In the genomic region with DNA sequence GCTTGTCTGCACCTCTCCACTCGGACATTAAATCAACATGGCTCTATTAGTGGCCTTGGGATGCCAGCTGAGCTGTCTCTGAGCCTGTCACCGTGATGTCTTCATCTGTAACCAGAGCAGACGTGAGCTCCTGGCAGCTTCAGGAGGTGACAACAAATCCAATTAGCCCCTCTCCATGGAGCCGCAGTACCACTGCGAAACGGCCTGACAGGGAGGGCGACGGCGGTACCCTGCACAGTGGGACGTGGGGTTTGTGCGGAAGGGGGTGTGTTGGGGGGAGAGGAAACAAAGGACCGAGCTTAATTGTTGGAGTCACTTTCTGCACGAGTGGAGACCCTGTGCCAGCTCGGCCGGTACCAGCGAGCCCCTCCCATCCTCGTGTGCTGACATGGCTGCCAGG, we compare ENCODE assay signal across 9 mouse cellular contexts.
DNase-seq lines count a peak whose midpoint lies in the region; ATAC-seq lines count a peak whose summit lies in the region.
"Had no signal": no experiment of that assay in that cellular context is flagged by ENCODE, and none has a peak within 500 bp of the region (broad histone marks: within the 10 kb centered on the region; RNA-seq: fewer than 3 reads in every experiment).

No protein-coding gene starts in this region.

- no peaks in the 10 kb centered on the region for H3K9me3 ChIP-seq in hindbrain, embryonic 15.5 days
- no peaks in the 10 kb centered on the region; the same call in 1 of the 2 replicates for H3K9me3 ChIP-seq in intestine, embryonic 16.5 days (ENCODE audit: control insufficient read depth, low read length)
- H3K9me3 ChIP-seq in liver, embryonic 11.5 days (ENCODE audit: control insufficient read depth, low read length), result no peaks in the 10 kb centered on the region

- peak; percentile 87 for DNase-seq in left cerebral cortex, postnatal 4 days
- DNase-seq in left cerebral cortex, adult 9 months (ENCODE audit: low spot score in 2 of 2), result no peak
- DNase-seq in embryo, embryonic 10.5 days (ENCODE audit: low spot score), result peak; percentile 34
- peak; percentile 91 for DNase-seq in retina, postnatal 1 day
- no peak for DNase-seq in thymus, postnatal 4 days
- DNase-seq in liver, embryonic 11.5 days (ENCODE audit: low spot score), result no peak
- DNase-seq: heart, adult 2 months had no signal

- no peak overlapping the region for H3K27ac ChIP-seq in hindbrain, embryonic 15.5 days (replicated peaks)
- H3K27ac ChIP-seq in intestine, embryonic 16.5 days (ENCODE audit: low read length), result no peak overlapping the region
- no peak overlapping the region for H3K27ac ChIP-seq in liver, embryonic 11.5 days (ENCODE audit: low read depth, low read length)
- H3K27ac ChIP-seq: heart, adult 2 months had no signal

- intact Hi-C loops in left cerebral cortex, postnatal 4 days (cut with DNase I), result no loop called here

- H3K4me3 ChIP-seq in hindbrain, embryonic 15.5 days, result no peak overlapping the region
- no peak overlapping the region for H3K4me3 ChIP-seq in intestine, embryonic 16.5 days (ENCODE audit: low read length)
- no peak overlapping the region for H3K4me3 ChIP-seq in liver, embryonic 11.5 days (ENCODE audit: low read depth, low read length)
- H3K4me3 ChIP-seq: heart, adult 2 months had no signal

- peaks cover 20% of the 10 kb centered on the region for H3K4me1 ChIP-seq in hindbrain, embryonic 15.5 days (replicated peaks)
- no peaks in the 10 kb centered on the region for H3K4me1 ChIP-seq in intestine, embryonic 16.5 days (ENCODE audit: control insufficient read depth, insufficient read depth, low read length)
- H3K4me1 ChIP-seq in liver, embryonic 11.5 days (replicated peaks; ENCODE audit: control insufficient read depth, insufficient read depth, low read length), result no peaks in the 10 kb centered on the region

- 0 out of 2 replicates have a peak, but pooled peaks cover 8% of the 10 kb centered on the region for H3K27me3 ChIP-seq in hindbrain, embryonic 15.5 days
- no peaks in the 10 kb centered on the region for H3K27me3 ChIP-seq in intestine, embryonic 16.5 days (replicated peaks; ENCODE audit: control insufficient read depth, insufficient read depth, low read length)
- peaks cover 11% of the 10 kb centered on the region for H3K27me3 ChIP-seq in liver, embryonic 11.5 days (replicated peaks; ENCODE audit: control insufficient read depth, insufficient read depth, low read length)

- H3K36me3 ChIP-seq in hindbrain, embryonic 15.5 days, result no peaks in the 10 kb centered on the region
- no peaks in the 10 kb centered on the region for H3K36me3 ChIP-seq in intestine, embryonic 16.5 days (ENCODE audit: control insufficient read depth, insufficient read depth, low read length)
- H3K36me3 ChIP-seq in liver, embryonic 11.5 days (ENCODE audit: control insufficient read depth, insufficient read depth, low read length), result no peaks in the 10 kb centered on the region

- peak; percentile 87 for ATAC-seq in hindbrain, embryonic 15.5 days (ENCODE audit: low FRiP score, low read depth)
- ATAC-seq in intestine, embryonic 16.5 days, result no peak
- no peak for ATAC-seq in liver, embryonic 11.5 days (replicated peaks; ENCODE audit: low FRiP score)

- no peak overlapping the region for H3K9ac ChIP-seq in hindbrain, embryonic 15.5 days
- no peak overlapping the region for H3K9ac ChIP-seq in intestine, embryonic 16.5 days (ENCODE audit: low read depth, low read length)
- H3K9ac ChIP-seq in liver, embryonic 11.5 days (ENCODE audit: low read depth, low read length), result no peak overlapping the region

- H3K4me2 ChIP-seq in hindbrain, embryonic 15.5 days, result peak overlapping the region; percentile 31; the same call in 1 of the 2 replicates
- H3K4me2 ChIP-seq in intestine, embryonic 16.5 days (ENCODE audit: low read depth, low read length), result no peak overlapping the region
- H3K4me2 ChIP-seq in liver, embryonic 11.5 days, result no peak overlapping the region

- WGBS in hindbrain, embryonic 15.5 days, result 8% methylated on average over 17 of the region's 17 CpGs
- 20% methylated on average over 17 of the region's 17 CpGs for WGBS in intestine, embryonic 16.5 days
- 18% methylated on average over 17 of the region's 17 CpGs for WGBS in liver, embryonic 11.5 days

Comparison
In these comparisons a context has a peak if more than half of its experiments do, and no peak if none do; other contexts are left out.
1. DNase-seq: peak in left cerebral cortex, postnatal 4 days (single experiment), embryo, embryonic 10.5 days (single experiment) and retina, postnatal 1 day (single experiment); none in left cerebral cortex, adult 9 months (0 of 2), thymus, postnatal 4 days (single experiment) and liver, embryonic 11.5 days (single experiment).